Mouse (Mus musculus): Measurements from ENCODE around the gene Cptp.

DNA sequence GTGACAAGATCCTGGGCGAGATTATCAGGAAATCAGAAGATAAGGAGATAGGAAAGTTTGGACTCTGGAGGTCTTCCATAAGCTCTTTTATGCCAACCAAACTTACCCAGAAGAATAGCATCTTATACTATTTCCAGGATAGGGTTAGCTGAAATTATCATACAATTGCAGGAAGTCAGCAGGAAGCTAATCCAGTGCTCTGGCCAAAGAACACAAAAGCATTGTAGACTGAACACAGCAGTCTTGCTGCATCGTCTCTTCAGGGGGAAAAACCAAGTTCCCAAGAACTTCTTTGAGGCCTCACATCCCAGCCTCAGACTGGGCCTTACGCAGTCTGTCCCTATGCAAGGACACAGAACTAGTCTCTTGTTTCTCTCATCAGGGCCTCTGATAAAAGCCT, 14.3 kb upstream of the Cptp start:
- no peak for TF ChIP-seq POLR2A (IDR thresholded peaks at IDR 0.05; ENCODE audit: low read depth, low read length)
- no peak for TF ChIP-seq CTCF (IDR thresholded peaks at IDR 0.05; ENCODE audit: extremely low read depth, insufficient read length, insufficient replicate concordance, low read depth, low read length)

All from small intestine, adult 2 months (tissue).